In the genomic region with DNA sequence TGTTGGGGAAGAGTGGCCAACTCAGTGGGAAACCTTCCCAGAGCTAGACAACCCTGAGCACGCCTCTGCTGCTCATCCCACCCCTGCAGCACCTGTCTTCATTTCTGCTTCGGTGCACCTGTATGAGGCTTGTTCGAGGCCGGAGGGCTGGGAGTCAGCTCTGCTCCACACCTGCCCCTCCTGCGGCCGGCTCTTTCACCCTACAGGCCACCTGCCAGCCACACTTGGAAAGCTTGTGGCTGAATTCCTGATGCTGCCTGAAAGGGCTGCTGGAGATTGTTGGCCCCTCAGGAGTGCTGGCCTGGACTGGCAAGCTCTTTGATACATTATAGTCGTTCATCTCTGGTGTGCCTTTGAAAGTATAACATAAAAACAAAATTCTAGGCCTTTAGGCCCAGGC, we compare ENCODE assay signal across 21 mouse cellular contexts. TPM values are rescaled to one million over a fixed set of nuclear protein-coding genes. Genes with fewer than 3 reads are reported as not detected.
"Had no signal": no experiment of that assay in that cellular context is flagged by ENCODE, and none has a peak within 500 bp of the region (broad histone marks: within the 10 kb centered on the region; RNA-seq: fewer than 3 reads in every experiment).

No protein-coding gene starts in this region.

- H3K27me3 ChIP-seq: kidney, embryonic 15.5 days; limb, embryonic 13.5 days; liver, embryonic 13.5 days; neural tube, embryonic 13.5 days; stomach, embryonic 15.5 days had no signal

- ATAC-seq: midbrain, embryonic 16.5 days had no signal

- H3K4me3 ChIP-seq: kidney, embryonic 15.5 days; left cerebral cortex, adult 2 months; limb, embryonic 13.5 days; liver, embryonic 13.5 days; myocyte; neural tube, embryonic 13.5 days; stomach, embryonic 15.5 days had no signal

- H3K27ac ChIP-seq: kidney, embryonic 15.5 days; left cerebral cortex, adult 2 months; limb, embryonic 13.5 days; liver, embryonic 13.5 days; neural tube, embryonic 13.5 days; stomach, embryonic 15.5 days had no signal

- DNase-seq: kidney, adult 11 months; kidney, adult 8-10 months; kidney, postnatal 10 days; kidney, postnatal 36 days; layer of hippocampus, postnatal 36 days; liver, embryonic 13.5 days; lung, adult 2 months; lung, postnatal 14 days; lung, postnatal 4 days; retina, postnatal 1 day; right cerebral cortex, postnatal 25 days; thymus, postnatal 25 days had no signal

- H3K4me2 ChIP-seq: kidney, embryonic 15.5 days; limb, embryonic 13.5 days; liver, embryonic 13.5 days; midbrain, embryonic 11.5 days; neural tube, embryonic 13.5 days; stomach, embryonic 15.5 days had no signal

- H3K36me3 ChIP-seq: kidney, embryonic 15.5 days; limb, embryonic 13.5 days; liver, embryonic 13.5 days; neural tube, embryonic 13.5 days; stomach, embryonic 15.5 days had no signal

- H3K4me1 ChIP-seq: stomach, embryonic 15.5 days had no signal

- H3K9me3 ChIP-seq: liver, embryonic 13.5 days; neural tube, embryonic 13.5 days; stomach, embryonic 15.5 days had no signal

- H3K9ac ChIP-seq: kidney, embryonic 15.5 days; limb, embryonic 13.5 days; liver, embryonic 13.5 days; neural tube, embryonic 13.5 days; stomach, embryonic 15.5 days had no signal

RNA-seq across cellular contexts. Expression of gene Pgam2, which starts 36.8 kb away (rescaled TPM):
- polyA plus RNA-seq: liver, adult 2 months had no signal
